Mouse (Mus musculus) midbrain, embryonic 16.5 days (tissue): ENCODE data around the gene Sept8. TPM values are rescaled to one million over a fixed set of nuclear protein-coding genes. Genes with fewer than 3 reads are reported as not detected.
"Not testable (repeated sequence)": the region's sequence is repeated elsewhere in the genome, so short reads cannot be mapped to it uniquely, and the experiment has no call there.

Experiments used
- ATAC-seq: fragments of 200-750 bp; cut with Nextera tagmentation; 2 replicates; pipeline ENCODE4 v1.8.0; 2017; ENCODE audit warnings: moderate TSS enrichment
- H3K27ac ChIP-seq: fragments of 300-500 bp; sonication (generic); 2 replicates; pipeline ENCODE4 v1.5.1; 2014; ENCODE audit warnings: mild to moderate bottlenecking, low read length, mixed read lengths
- H3K27me3 ChIP-seq: fragments of 300-500 bp; sonication (generic); 2 replicates; pipeline ENCODE4 v1.6.1; 2014; ENCODE audit warnings: low read depth, low read length, mixed read lengths; ENCODE audit not compliant: control insufficient read depth, insufficient read depth
- H3K36me3 ChIP-seq: fragments of 300-500 bp; sonication (generic); 2 replicates; pipeline ENCODE4 v1.6.1; 2014; ENCODE audit warnings: mild to moderate bottlenecking, low read length, moderate library complexity, mixed read lengths; ENCODE audit not compliant: control insufficient read depth, insufficient read depth
- H3K4me1 ChIP-seq: fragments of 300-500 bp; sonication (generic); 2 replicates; pipeline ENCODE4 v1.6.1; 2014; ENCODE audit warnings: mild to moderate bottlenecking, low read length, mixed read lengths; ENCODE audit not compliant: control insufficient read depth, insufficient read depth
- H3K4me2 ChIP-seq: fragments of 300-500 bp; sonication (generic); 2 replicates; pipeline ENCODE4 v1.6.1; 2014; ENCODE audit warnings: mild to moderate bottlenecking, low read length, mixed read lengths
- H3K4me3 ChIP-seq: fragments of 300-500 bp; sonication (generic); 2 replicates; pipeline ENCODE4 v1.5.1; 2014; ENCODE audit warnings: low read depth, mild to moderate bottlenecking, low read length, moderate library complexity, mixed read lengths
- H3K9ac ChIP-seq: fragments of 300-500 bp; sonication (generic); 2 replicates; pipeline ENCODE4 v1.6.1; 2014; ENCODE audit warnings: low read depth, low read length, mixed read lengths
- H3K9me3 ChIP-seq: fragments of 300-500 bp; sonication (generic); replicated peaks from 2 replicates; pipeline ENCODE4 v1.6.1; 2014; ENCODE audit warnings: mild to moderate bottlenecking, low read length, mixed read lengths; ENCODE audit not compliant: control insufficient read depth, poor library complexity, severe bottlenecking
- WGBS: fragments of 180-500 bp; shearing (Covaris S2); extraction: QIAGEN DNeasy Blood & Tissue Kit; methylation state at CpG from one replicate; pipeline ENCODE4 v1.1.7; 2014; 5-methylcytosine and 5-hydroxymethylcytosine counted together
- polyA plus RNA-seq: library from polyadenylated mRNA; unstranded; fragments of >200 nt; fragmentation: Nextera tagmentation; extraction: Ambion mirVana; gene quantifications from 2 replicates; pipeline ENCODE4 v1.2.1, GENCODE M21; 2015

Sept8 gene
- polyA plus RNA-seq, 1 experiment from 2014 or later: 20.7 TPM

DNA sequence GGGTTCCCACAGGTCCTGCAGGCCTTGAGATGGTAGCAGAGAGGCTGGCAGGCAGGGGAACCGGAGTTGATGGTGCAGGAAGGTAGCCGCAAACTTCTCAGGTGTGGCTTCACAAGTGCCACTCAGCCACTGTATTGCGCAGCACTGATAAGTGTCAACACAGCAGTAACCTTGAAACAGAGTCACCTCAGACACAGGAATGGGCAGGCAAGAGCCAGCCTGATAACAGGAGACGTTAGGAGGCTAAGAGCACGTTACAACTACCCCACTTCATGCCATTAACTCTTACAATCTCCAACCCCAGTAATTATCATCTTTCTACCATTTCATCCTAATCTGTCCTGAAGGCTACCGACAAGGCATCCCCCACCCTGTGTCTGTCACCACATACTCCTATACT, 28.5 kb downstream of the Sept8 start:
- WGBS: 92% methylated on average over 6 of the region's 6 CpGs
- H3K36me3 ChIP-seq: no peaks in the 10 kb centered on the region
- H3K4me3 ChIP-seq: no peak overlapping the region
- no peak overlapping the region for H3K27ac ChIP-seq
- H3K9ac ChIP-seq: no peak overlapping the region
- H3K27me3 ChIP-seq: no peaks in the 10 kb centered on the region
- no peak overlapping the region for H3K4me2 ChIP-seq
- no peaks in the 10 kb centered on the region for H3K9me3 ChIP-seq
- H3K4me1 ChIP-seq: no peaks in the 10 kb centered on the region
- no peak for ATAC-seq

DNA sequence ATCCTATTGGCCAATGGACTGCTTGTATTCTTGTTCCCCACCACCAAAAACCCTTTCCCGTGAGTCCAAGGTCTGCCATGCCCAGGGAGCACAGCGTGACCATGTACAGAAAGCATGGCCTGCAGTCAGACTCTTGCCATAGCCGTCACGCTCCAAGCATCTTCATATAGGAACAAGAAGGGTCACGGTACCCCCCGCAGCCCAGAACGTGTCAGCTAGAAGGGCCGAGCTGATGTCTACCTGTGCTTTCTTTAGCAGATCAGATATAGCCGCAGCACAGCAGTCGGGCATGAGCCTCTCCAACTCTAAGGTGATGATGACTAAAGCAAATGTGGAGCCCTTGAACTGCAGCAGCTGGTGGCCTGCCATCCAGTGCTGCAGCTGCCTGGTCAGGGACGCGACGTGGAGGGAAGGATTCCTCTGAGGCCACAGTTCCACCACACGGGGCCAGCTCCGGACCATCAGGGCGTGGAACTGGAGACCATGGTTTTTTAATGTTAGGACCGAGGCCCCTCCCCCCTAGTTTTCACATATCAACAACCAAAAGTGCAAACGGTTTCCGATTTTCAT, 29.1 kb downstream of the Sept8 start:
- no peak for ATAC-seq
- Histone ChIP-seq H3K9me3 (no peaks in the 10 kb centered on the region), H3K27ac (no peak overlapping the region), H3K9ac (no peak overlapping the region), H3K4me3 (no peak overlapping the region), H3K36me3 (no peaks in the 10 kb centered on the region), H3K4me1 (no peaks in the 10 kb centered on the region), H3K27me3 (no peaks in the 10 kb centered on the region), H3K4me2 (no peak overlapping the region)
- WGBS: 88% methylated on average over 19 of the region's 19 CpGs

DNA sequence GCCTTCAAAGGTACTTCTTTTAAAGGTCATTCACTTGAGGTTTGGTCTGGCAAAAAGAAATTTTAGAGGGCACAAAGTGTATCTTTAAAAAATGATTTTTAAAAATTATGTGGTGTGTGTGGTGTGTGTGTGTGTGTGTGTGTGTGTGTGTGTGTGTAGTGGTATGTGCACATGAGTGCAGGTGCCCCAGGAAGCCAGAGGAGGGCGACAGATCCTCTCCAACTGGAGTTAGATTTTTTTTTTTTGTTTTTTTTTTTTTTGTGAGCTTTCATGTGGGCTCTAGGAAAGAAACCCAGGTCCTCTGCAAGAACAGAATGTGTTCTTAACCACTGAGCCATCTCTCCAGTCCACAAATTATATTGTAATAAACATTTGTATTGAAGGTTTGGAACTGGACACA, 31.7 kb downstream of the Sept8 start:
- no peak overlapping the region for H3K4me3 ChIP-seq
- H3K4me1 ChIP-seq: no peaks in the 10 kb centered on the region
- no peaks in the 10 kb centered on the region for H3K36me3 ChIP-seq
- no peak overlapping the region for H3K4me2 ChIP-seq
- WGBS: 88% methylated on average over 1 of the region's 1 CpGs
- ATAC-seq: no peak
- H3K27ac ChIP-seq: no peak overlapping the region
- no peaks in the 10 kb centered on the region for H3K27me3 ChIP-seq
- H3K9ac ChIP-seq: no peak overlapping the region
- H3K9me3 ChIP-seq: no peaks in the 10 kb centered on the region

DNA sequence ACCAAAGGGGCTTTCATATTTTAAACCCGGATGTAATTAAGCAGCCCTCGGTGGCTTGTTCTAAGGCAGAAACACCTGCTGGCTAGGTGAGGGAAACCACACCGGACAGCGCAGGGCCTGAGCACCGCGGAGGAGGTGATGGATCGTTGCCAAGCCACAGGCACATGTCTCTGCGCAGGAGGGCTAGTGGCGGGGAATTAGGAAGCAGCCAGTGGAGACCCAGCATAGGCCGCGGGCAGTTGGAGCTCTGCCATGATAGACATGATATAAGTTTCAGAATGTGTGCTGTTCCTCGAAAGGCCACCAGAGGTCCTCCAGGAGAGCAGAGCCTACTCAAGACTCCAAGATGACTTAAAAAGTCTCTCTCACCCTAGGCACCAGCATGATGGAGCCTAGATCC, 32.7 kb downstream of the Sept8 start:
- no peak for ATAC-seq
- Histone ChIP-seq H3K9me3 (no peaks in the 10 kb centered on the region), H3K27me3 (no peaks in the 10 kb centered on the region), H3K36me3 (no peaks in the 10 kb centered on the region), H3K27ac (no peak overlapping the region), H3K4me2 (no peak overlapping the region), H3K4me3 (no peak overlapping the region), H3K9ac (no peak overlapping the region), H3K4me1 (no peaks in the 10 kb centered on the region)
- WGBS: 63% methylated on average over 12 of the region's 12 CpGs

DNA sequence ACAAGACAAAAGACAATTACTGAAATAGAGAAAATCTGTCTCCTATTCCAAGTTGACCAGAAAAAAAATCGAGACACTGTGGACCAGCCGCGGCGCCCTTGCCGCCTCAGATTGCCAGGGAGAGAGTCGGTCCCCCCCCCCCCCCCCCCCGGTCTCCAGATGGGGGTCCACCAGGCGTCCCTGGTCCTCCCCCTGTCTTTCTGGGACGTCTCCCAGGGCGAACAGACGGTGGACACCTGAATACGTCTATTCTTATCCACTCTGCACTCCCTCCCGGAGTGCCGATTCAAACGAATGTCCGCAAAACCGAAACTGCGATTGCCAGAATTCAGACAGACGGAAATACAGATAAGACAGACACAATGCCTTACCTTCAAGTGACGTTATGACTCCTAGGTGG, 37.5 kb downstream of the Sept8 start:
- not testable (repeated sequence) for H3K4me3 ChIP-seq, H3K27ac ChIP-seq, H3K9me3 ChIP-seq, H3K4me1 ChIP-seq, H3K36me3 ChIP-seq, H3K27me3 ChIP-seq, H3K4me2 ChIP-seq, ATAC-seq, H3K9ac ChIP-seq
- 95% methylated on average over 12 of the region's 20 CpGs for WGBS

DNA sequence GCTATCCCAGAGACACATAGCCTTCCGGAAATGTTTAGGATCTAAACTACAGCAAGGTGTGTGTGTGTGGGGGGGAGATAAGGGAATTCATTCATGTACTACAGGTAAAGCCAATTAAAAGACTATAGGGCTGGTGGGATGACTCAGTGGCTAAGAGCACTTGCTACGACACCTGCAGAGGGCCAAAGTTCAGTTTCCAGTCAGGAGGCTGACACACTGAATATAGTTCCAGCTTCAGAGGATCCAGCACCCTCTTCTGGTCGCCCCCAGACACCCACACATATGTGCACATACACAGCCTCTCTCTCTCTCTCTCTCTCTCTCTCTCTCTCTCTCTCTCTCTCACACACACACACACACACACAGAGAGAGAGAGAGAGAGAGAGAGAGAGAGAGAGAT, 38.9 kb downstream of the Sept8 start:
- H3K4me2 ChIP-seq, H3K27ac ChIP-seq, H3K36me3 ChIP-seq, H3K4me3 ChIP-seq, H3K4me1 ChIP-seq, H3K27me3 ChIP-seq, H3K9ac ChIP-seq, ATAC-seq, H3K9me3 ChIP-seq: not testable (repeated sequence)
- 100% methylated on average over 1 of the region's 3 CpGs for WGBS

DNA sequence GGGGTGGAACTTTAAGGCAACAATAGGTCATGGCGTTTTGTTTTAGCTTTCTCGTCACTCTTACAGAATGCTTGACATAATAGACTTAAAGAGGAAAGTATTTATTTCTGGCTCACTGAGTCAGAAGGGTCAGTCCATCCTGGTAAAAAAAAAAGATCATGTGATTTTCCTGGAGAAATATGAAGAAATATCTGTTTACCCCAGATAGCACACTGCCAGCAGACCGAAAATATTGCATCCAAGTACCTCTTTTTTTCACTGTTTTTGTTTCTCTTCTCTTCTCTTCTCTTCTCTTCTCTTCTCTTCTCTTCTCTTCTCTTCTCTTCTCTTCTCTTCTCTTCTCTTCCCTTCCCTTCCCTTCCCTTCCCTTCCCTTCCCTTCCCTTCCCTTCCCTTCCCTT, 40.9 kb downstream of the Sept8 start:
- WGBS: 90% methylated on average over 1 of the region's 3 CpGs
- not testable (repeated sequence) for ATAC-seq, H3K4me2 ChIP-seq, H3K27me3 ChIP-seq, H3K9ac ChIP-seq, H3K4me3 ChIP-seq, H3K36me3 ChIP-seq, H3K27ac ChIP-seq, H3K4me1 ChIP-seq, H3K9me3 ChIP-seq

DNA sequence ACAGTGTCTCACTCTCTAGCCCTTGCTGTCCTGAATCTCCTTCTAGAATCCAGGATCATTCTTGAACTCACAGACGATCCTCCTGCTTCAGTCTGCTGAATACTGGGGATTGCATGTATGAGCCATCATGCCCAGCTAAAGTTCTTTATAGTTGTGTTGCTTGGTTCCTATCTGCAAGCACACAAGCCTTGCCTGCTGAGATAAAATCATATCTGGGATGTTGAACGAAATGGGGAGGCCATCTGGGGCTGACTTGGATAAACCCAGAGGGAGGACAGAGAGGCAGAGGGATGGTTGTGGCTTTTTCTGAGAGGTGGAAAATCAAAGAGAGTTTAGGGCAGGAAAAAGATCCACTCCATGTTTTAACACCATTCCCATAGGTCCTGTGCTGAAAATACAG, 42.9 kb downstream of the Sept8 start:
- WGBS: 84% methylated on average over 2 of the region's 2 CpGs
- Histone ChIP-seq H3K27me3 (no peaks in the 10 kb centered on the region), H3K36me3 (no peaks in the 10 kb centered on the region), H3K27ac (no peak overlapping the region), H3K9me3 (peaks cover 3% of the 10 kb centered on the region; the same call in 1 of the 2 replicates), H3K4me3 (no peak overlapping the region), H3K9ac (no peak overlapping the region), H3K4me1 (peaks cover 3% of the 10 kb centered on the region; the same call in 1 of the 2 replicates), H3K4me2 (no peak overlapping the region)
- ATAC-seq: no peak

DNA sequence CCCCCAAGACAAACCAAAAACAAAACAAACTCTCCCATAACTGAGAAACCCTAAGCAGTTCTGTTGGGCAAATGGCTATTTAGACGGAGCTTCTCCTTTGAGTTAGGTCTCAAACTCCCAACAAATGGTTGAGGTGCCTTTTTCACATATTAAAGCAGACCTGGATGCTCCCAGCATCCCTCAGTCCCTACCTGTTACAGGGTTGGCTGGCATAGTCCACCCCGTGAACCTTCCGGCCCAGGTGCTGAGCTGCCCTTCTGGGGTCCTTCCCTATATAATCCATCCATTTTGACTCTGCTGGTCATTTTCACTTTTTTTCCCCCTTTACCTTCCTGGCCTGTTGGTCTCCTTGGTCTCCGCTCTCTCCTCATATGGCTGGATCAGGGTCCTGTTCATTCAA, 47.6 kb downstream of the Sept8 start:
- Histone ChIP-seq H3K9ac (peak overlapping the region; percentile 93), H3K27ac (peak overlapping the region; percentile 92), H3K36me3 (peaks cover 5% of the 10 kb centered on the region; the same call in 1 of the 2 replicates), H3K9me3 (peaks cover 3% of the 10 kb centered on the region; the same call in 1 of the 2 replicates), H3K4me3 (peak overlapping the region; percentile 82), H3K27me3 (no peaks in the 10 kb centered on the region), H3K4me2 (peak overlapping the region; percentile 60), H3K4me1 (peaks cover 20% of the 10 kb centered on the region)
- WGBS: 93% methylated on average over 4 of the region's 4 CpGs
- no peak; the same call in 1 of the 2 replicates for ATAC-seq
